Mouse (Mus musculus): ENCODE results near the gene Bcorl1. TPM values are rescaled to one million over a fixed set of nuclear protein-coding genes. Genes with fewer than 3 reads are reported as not detected.

The Bcorl1 gene
- polyA plus RNA-seq (2015; fragmentation: Nextera tagmentation; extraction: Ambion mirVana), result 2.8 TPM in 2 replicates

GRCm38 (mm10) chrX:48341141-48341540 is at the start of gene Bcorl1:
TSS of gene Bcorl1 (plus strand) at chrX:48341358.
- H3K27me3 ChIP-seq, result peaks cover 48% of the 10 kb centered on the region
- H3K9me3 ChIP-seq (replicated peaks), result no peaks in the 10 kb centered on the region
- 4% methylated on average over 13 of the region's 33 CpGs for WGBS (ENCODE audit: insufficient replicate concordance)
- ATAC-seq (ENCODE audit: low read depth), result peak; percentile 1; the same call in 1 of the 2 replicates
- H3K4me3 ChIP-seq (replicated peaks), result peak within 1 kb of the TSS; percentile 72
- H3K27ac ChIP-seq, result peak within 1 kb of the TSS; percentile 29
- H3K9ac ChIP-seq, result peak within 1 kb of the TSS; percentile 73
- H3K4me2 ChIP-seq, result peak within 1 kb of the TSS; percentile 89
- DNase-seq, result peak; percentile 20
- no peaks in the 10 kb centered on the region for H3K36me3 ChIP-seq
- peaks cover 32% of the 10 kb centered on the region for H3K4me1 ChIP-seq (replicated peaks)

GRCm38 (mm10) chrX:48291413-48291812 is 49.7 kb upstream of the Bcorl1 start:
- H3K4me2 ChIP-seq, result no peak overlapping the region
- H3K4me1 ChIP-seq (replicated peaks), result peaks cover 34% of the 10 kb centered on the region
- 0 out of 2 replicates have a peak, but pooled peaks cover 4% of the 10 kb centered on the region for H3K27me3 ChIP-seq
- no peak overlapping the region for H3K27ac ChIP-seq
- ATAC-seq (ENCODE audit: low read depth) (no peak), DNase-seq (no peak)
- no peak overlapping the region for H3K9ac ChIP-seq
- H3K4me3 ChIP-seq (replicated peaks), result no peak overlapping the region
- H3K9me3 ChIP-seq (replicated peaks), result no peaks in the 10 kb centered on the region
- 41% methylated on average over 3 of the region's 3 CpGs for WGBS (ENCODE audit: insufficient replicate concordance)
- no peaks in the 10 kb centered on the region for H3K36me3 ChIP-seq

- no peak for ATAC-seq (ENCODE audit: low read depth)
- no peaks in the 10 kb centered on the region for H3K9me3 ChIP-seq (replicated peaks)
Observed at GRCm38 (mm10) chrX:48305356-48305755, 35.8 kb upstream of the Bcorl1 start.

GRCm38 (mm10) chrX:48310706-48311517 is 30.2 kb upstream of the Bcorl1 start:
- H3K4me1 ChIP-seq (replicated peaks), result peaks cover 58% of the 10 kb centered on the region
- peak; percentile 53 for ATAC-seq (ENCODE audit: low read depth)

More at GRCm38 (mm10) chrX:48305356-48305755, 35.8 kb upstream of the Bcorl1 start:
- Histone ChIP-seq H3K4me1 (replicated peaks) (peaks cover 10% of the 10 kb centered on the region), H3K36me3 (no peaks in the 10 kb centered on the region), H3K9ac (no peak overlapping the region), H3K27ac (no peak overlapping the region), H3K4me2 (no peak overlapping the region), H3K4me3 (replicated peaks) (no peak overlapping the region), H3K27me3 (no peaks in the 10 kb centered on the region)
- no peak for DNase-seq
- WGBS (ENCODE audit: insufficient replicate concordance), result 73% methylated on average over 4 of the region's 4 CpGs

GRCm38 (mm10) chrX:48311727-48312126 is 29.4 kb upstream of the Bcorl1 start:
- DNase-seq, result no peak
- Histone ChIP-seq H3K4me2 (peak overlapping the region; percentile 73), H3K9me3 (replicated peaks) (no peaks in the 10 kb centered on the region), H3K27ac (peak overlapping the region; percentile 75), H3K9ac (peak overlapping the region; percentile 69; the same call in 1 of the 2 replicates), H3K27me3 (no peaks in the 10 kb centered on the region), H3K36me3 (no peaks in the 10 kb centered on the region), H3K4me3 (replicated peaks) (peak overlapping the region; percentile 48; the same call in 1 of the 2 replicates), H3K4me1 (replicated peaks) (peaks cover 66% of the 10 kb centered on the region)
- WGBS (ENCODE audit: insufficient replicate concordance), result 58% methylated on average over 5 of the region's 5 CpGs
- peak; percentile 61 for ATAC-seq (ENCODE audit: low read depth)

More at GRCm38 (mm10) chrX:48310706-48311517, 30.2 kb upstream of the Bcorl1 start:
- peak; percentile 9 for DNase-seq
- Histone ChIP-seq H3K4me3 (replicated peaks) (peak overlapping the region; percentile 48), H3K36me3 (no peaks in the 10 kb centered on the region), H3K27ac (peak overlapping the region; percentile 75), H3K9ac (peak overlapping the region; percentile 69), H3K4me2 (peak overlapping the region; percentile 73), H3K27me3 (no peaks in the 10 kb centered on the region), H3K9me3 (replicated peaks) (no peaks in the 10 kb centered on the region)
- WGBS (ENCODE audit: insufficient replicate concordance), result 16% methylated on average over 25 of the region's 26 CpGs

GRCm38 (mm10) chrX:48314530-48315079 is 26.6 kb upstream of the Bcorl1 start:
- Histone ChIP-seq H3K27ac (peak overlapping the region; percentile 90), H3K9me3 (replicated peaks) (no peaks in the 10 kb centered on the region), H3K4me2 (peak overlapping the region; percentile 78), H3K4me3 (replicated peaks) (peak overlapping the region; percentile 58), H3K27me3 (no peaks in the 10 kb centered on the region), H3K36me3 (no peaks in the 10 kb centered on the region), H3K4me1 (replicated peaks) (peaks cover 85% of the 10 kb centered on the region), H3K9ac (peak overlapping the region; percentile 74)
- peak; percentile 86 for ATAC-seq (ENCODE audit: low read depth)
- peak; percentile 87 for DNase-seq
- 9% methylated on average over 33 of the region's 33 CpGs for WGBS (ENCODE audit: insufficient replicate concordance)

GRCm38 (mm10) chrX:48317444-48317843 is 23.7 kb upstream of the Bcorl1 start:
- Histone ChIP-seq H3K9me3 (replicated peaks) (no peaks in the 10 kb centered on the region), H3K27me3 (no peaks in the 10 kb centered on the region), H3K4me3 (replicated peaks) (no peak overlapping the region), H3K36me3 (no peaks in the 10 kb centered on the region), H3K9ac (peak overlapping the region; percentile 17; the same call in 1 of the 2 replicates), H3K27ac (peak overlapping the region; percentile 77), H3K4me1 (replicated peaks) (peaks cover 57% of the 10 kb centered on the region), H3K4me2 (peak overlapping the region; percentile 37)
- WGBS (ENCODE audit: insufficient replicate concordance), result 22% methylated on average over 3 of the region's 3 CpGs
- ATAC-seq (ENCODE audit: low read depth), result peak; percentile 35
- DNase-seq, result peak; percentile 9

GRCm38 (mm10) chrX:48318194-48318593 is 23.0 kb upstream of the Bcorl1 start:
- ATAC-seq (ENCODE audit: low read depth) (peak; percentile 58), DNase-seq (peak; percentile 31)
- Histone ChIP-seq H3K9me3 (replicated peaks) (no peaks in the 10 kb centered on the region), H3K4me3 (replicated peaks) (no peak overlapping the region), H3K9ac (peak overlapping the region; percentile 36; the same call in 1 of the 2 replicates), H3K4me1 (replicated peaks) (peaks cover 50% of the 10 kb centered on the region), H3K27me3 (no peaks in the 10 kb centered on the region), H3K36me3 (no peaks in the 10 kb centered on the region), H3K27ac (peak overlapping the region; percentile 77), H3K4me2 (peak overlapping the region; percentile 37)
- 11% methylated on average over 9 of the region's 9 CpGs for WGBS (ENCODE audit: insufficient replicate concordance)

- Histone ChIP-seq H3K27me3 (peaks cover 48% of the 10 kb centered on the region), H3K36me3 (no peaks in the 10 kb centered on the region), H3K4me1 (replicated peaks) (peaks cover 26% of the 10 kb centered on the region), H3K9me3 (replicated peaks) (no peaks in the 10 kb centered on the region), H3K9ac (peak overlapping the region; percentile 73), H3K4me3 (replicated peaks) (peak overlapping the region; percentile 72), H3K4me2 (peak overlapping the region; percentile 89), H3K27ac (no peak overlapping the region; the same call in 1 of the 2 replicates)
- ATAC-seq (ENCODE audit: low read depth) (no peak), DNase-seq (no peak)
- 11% methylated on average over 33 of the region's 35 CpGs for WGBS (ENCODE audit: insufficient replicate concordance)
Observed at GRCm38 (mm10) chrX:48340441-48341049, 613 bp upstream of the Bcorl1 start.

- H3K36me3 ChIP-seq, result no peaks in the 10 kb centered on the region
- no peaks in the 10 kb centered on the region for H3K9me3 ChIP-seq (replicated peaks)
- peak overlapping the region; percentile 29 for H3K27ac ChIP-seq
- H3K4me3 ChIP-seq (replicated peaks), result peak overlapping the region; percentile 72
- peak; percentile 44 for DNase-seq
- ATAC-seq (ENCODE audit: low read depth), result peak; percentile 47
- peak overlapping the region; percentile 89 for H3K4me2 ChIP-seq
- 6% methylated on average over 26 of the region's 73 CpGs for WGBS (ENCODE audit: insufficient replicate concordance)
- H3K27me3 ChIP-seq, result peaks cover 48% of the 10 kb centered on the region
- peak overlapping the region; percentile 73 for H3K9ac ChIP-seq
- peaks cover 35% of the 10 kb centered on the region for H3K4me1 ChIP-seq (replicated peaks)
Observed at GRCm38 (mm10) chrX:48341621-48342161, 533 bp downstream of the Bcorl1 start.

GRCm38 (mm10) chrX:48342731-48343130 is 1.6 kb downstream of the Bcorl1 start:
- H3K36me3 ChIP-seq, result no peaks in the 10 kb centered on the region
- no peaks in the 10 kb centered on the region for H3K9me3 ChIP-seq (replicated peaks)
- H3K4me2 ChIP-seq, result peak overlapping the region; percentile 89
- peak overlapping the region; percentile 73 for H3K9ac ChIP-seq
- DNase-seq (no peak), ATAC-seq (ENCODE audit: low read depth) (0 out of 2 replicates have a peak, but pooled peaks have one; percentile 5)
- H3K27me3 ChIP-seq, result peaks cover 48% of the 10 kb centered on the region
- 15% methylated on average over 16 of the region's 16 CpGs for WGBS (ENCODE audit: insufficient replicate concordance)
- H3K4me3 ChIP-seq (replicated peaks), result peak overlapping the region; percentile 72
- peak overlapping the region; percentile 88 for H3K27ac ChIP-seq
- H3K4me1 ChIP-seq (replicated peaks), result peaks cover 35% of the 10 kb centered on the region

Data from liver, embryonic 13.5 days (tissue).